Mouse (Mus musculus) R1 (cell line): ENCODE data around the gene Sema4c.

Source experiments
- DNase-seq: peaks from one replicate; pipeline ENCODE4 v3.0.0-alpha.2; 2018; ENCODE audit warnings: low read depth, low spot score

The Sema4c gene

GRCm38 (mm10) chr1:36508238-36508637 lies 49.9 kb downstream of the Sema4c start:
- DNase-seq, result no peak

GRCm38 (mm10) chr1:36501261-36501660 lies 56.9 kb downstream of the Sema4c start:
- peak; percentile 80 for DNase-seq
